In genomic region chr5:115953173-115953572, GRCm38 (mm10) we compare ENCODE assay signal across 10 mouse cellular contexts.
DNase-seq lines count a peak whose midpoint lies in the region; ATAC-seq and TF ChIP-seq lines count a peak whose summit lies in the region.
"Had no signal": no experiment of that assay in that cellular context is flagged by ENCODE, and none has a peak within 500 bp of the region (broad histone marks: within the 10 kb centered on the region; RNA-seq: fewer than 3 reads in every experiment).

No protein-coding gene starts in this region.

- H3K27ac ChIP-seq in heart, adult 2 months: no peak overlapping the region
- no peak overlapping the region for H3K27ac ChIP-seq in ES-E14 (ENCODE audit: insufficient read depth, low read depth, low read length, poor library complexity, severe bottlenecking)
- no peak overlapping the region for H3K27ac ChIP-seq in olfactory bulb, adult 2 months (ENCODE audit: insufficient read depth, low read depth, low read length)
- H3K27ac ChIP-seq in hindbrain, embryonic 11.5 days (ENCODE audit: low read depth, low read length): no peak overlapping the region
- H3K27ac ChIP-seq: lung, embryonic 15.5 days; stomach, embryonic 15.5 days had no signal

- no peaks in the 10 kb centered on the region for H3K9me3 ChIP-seq in ES-E14 (ENCODE audit: control insufficient read depth, insufficient read depth, low read depth, low read length)
- H3K9me3 ChIP-seq in hindbrain, embryonic 11.5 days (ENCODE audit: control insufficient read depth, low read length): no peaks in the 10 kb centered on the region; the same call in 1 of the 2 replicates
- H3K9me3 ChIP-seq: lung, embryonic 15.5 days; stomach, embryonic 15.5 days had no signal

- no peaks in the 10 kb centered on the region for H3K27me3 ChIP-seq in heart, adult 2 months (ENCODE audit: control insufficient read depth, insufficient read depth, low read length)
- no peaks in the 10 kb centered on the region for H3K27me3 ChIP-seq in hindbrain, embryonic 11.5 days (ENCODE audit: control insufficient read depth, insufficient read depth, low read length)
- H3K27me3 ChIP-seq: lung, embryonic 15.5 days; stomach, embryonic 15.5 days had no signal

- H3K4me1 ChIP-seq in heart, adult 2 months (ENCODE audit: control insufficient read depth, insufficient read depth, low read length): no peaks in the 10 kb centered on the region
- no peaks in the 10 kb centered on the region for H3K4me1 ChIP-seq in lung, adult 2 months (ENCODE audit: control insufficient read depth, insufficient read depth, low read length)
- no peaks in the 10 kb centered on the region; a peak in 1 of 4 replicates for H3K4me1 ChIP-seq in ES-E14 (ENCODE audit: control insufficient read depth in 2 of 2, insufficient read depth in 2 of 2, low read length in 2 of 2, poor library complexity in 1 of 2)
- H3K4me1 ChIP-seq in olfactory bulb, adult 2 months (ENCODE audit: control insufficient read depth, insufficient read depth, low read length): peaks cover 22% of the 10 kb centered on the region
- no peaks in the 10 kb centered on the region for H3K4me1 ChIP-seq in hindbrain, embryonic 11.5 days (replicated peaks; ENCODE audit: control insufficient read depth, insufficient read depth, low read length)
- H3K4me1 ChIP-seq: lung, embryonic 15.5 days; stomach, embryonic 15.5 days had no signal

- H3K79me2 ChIP-seq in heart, adult 2 months (replicated peaks; ENCODE audit: control insufficient read depth, insufficient read depth, low read length): no peaks in the 10 kb centered on the region

- H3K9ac ChIP-seq in heart, adult 2 months (ENCODE audit: low read depth, low read length): no peak overlapping the region
- no peak overlapping the region for H3K9ac ChIP-seq in ES-E14 (ENCODE audit: insufficient read depth, low read depth, low read length, poor library complexity, severe bottlenecking)
- no peak overlapping the region for H3K9ac ChIP-seq in hindbrain, embryonic 11.5 days (ENCODE audit: low read depth, low read length)
- H3K9ac ChIP-seq: lung, embryonic 15.5 days; stomach, embryonic 15.5 days had no signal

- no peak overlapping the region for H3K4me2 ChIP-seq in hindbrain, embryonic 11.5 days (replicated peaks; ENCODE audit: low read depth, low read length)
- H3K4me2 ChIP-seq: lung, embryonic 15.5 days; stomach, embryonic 15.5 days had no signal

- no peak for TF ChIP-seq EP300 in heart, adult 2 months (IDR thresholded peaks at IDR 0.05; ENCODE audit: insufficient read depth, low read depth, low read length)

- H3K4me3 ChIP-seq in heart, adult 2 months: no peak overlapping the region
- H3K4me3 ChIP-seq in lung, adult 2 months (replicated peaks; ENCODE audit: extremely low read depth, low read depth, low read length): no peak overlapping the region
- no peak overlapping the region for H3K4me3 ChIP-seq in ES-E14 (ENCODE audit: insufficient read depth in 1 of 2, low read depth in 1 of 2, low read length in 2 of 2, poor library complexity in 1 of 2, severe bottlenecking in 1 of 2)
- no peak overlapping the region for H3K4me3 ChIP-seq in olfactory bulb, adult 2 months (ENCODE audit: insufficient read depth, low read depth, low read length)
- H3K4me3 ChIP-seq in hindbrain, embryonic 11.5 days (ENCODE audit: low read depth, low read length): no peak overlapping the region
- H3K4me3 ChIP-seq: lung, embryonic 15.5 days; stomach, embryonic 15.5 days had no signal

- no peak for ATAC-seq in hindbrain, embryonic 11.5 days (ENCODE audit: low FRiP score)

- WGBS in heart, adult 2 months: 98% methylated on average over 6 of the region's 6 CpGs
- 99% methylated on average over 6 of the region's 6 CpGs for WGBS in lung, adult 2 months
- 97% methylated on average over 6 of the region's 6 CpGs for WGBS in olfactory bulb, adult 2 months
- 97% methylated on average over 6 of the region's 6 CpGs for WGBS in hindbrain, embryonic 11.5 days

- DNase-seq in heart, adult 2 months: no peak
- DNase-seq in heart, adult 8-10 months (ENCODE audit: low spot score): no peak
- DNase-seq in lung, adult 2 months: no peak
- no peak for DNase-seq in lung, postnatal 25 days (ENCODE audit: low spot score)
- peak; percentile 52 for DNase-seq in ES-E14 (ENCODE audit: low read depth, low spot score)
- DNase-seq in hindbrain, embryonic 11.5 days (ENCODE audit: low spot score): no peak
- DNase-seq in gastrocnemius, postnatal 4 days (ENCODE audit: low spot score in 2 of 2): no peak

- in situ Hi-C loops in ES-E14 (cut with MboI; ENCODE audit: low sequenced_read_pairs in 2 of 2, unreplicated experiment in 2 of 2): no loop called here

- no peak for TF ChIP-seq POLR2A in heart, adult 2 months (IDR thresholded peaks at IDR 0.05; ENCODE audit: insufficient read depth, low read depth, low read length)
- no peak for TF ChIP-seq POLR2A in lung, adult 2 months (IDR thresholded peaks at IDR 0.05; ENCODE audit: borderline replicate concordance, extremely low read depth, low read depth, low read length)
- TF ChIP-seq POLR2A in olfactory bulb, adult 2 months (IDR thresholded peaks at IDR 0.05; ENCODE audit: insufficient read depth, low read depth, low read length): no peak

- no peaks in the 10 kb centered on the region for H3K36me3 ChIP-seq in heart, adult 2 months (ENCODE audit: control insufficient read depth, insufficient read depth, low read length)
- H3K36me3 ChIP-seq in ES-E14 (ENCODE audit: control insufficient read depth, insufficient read depth, low read length, poor library complexity, severe bottlenecking): peaks cover 32% of the 10 kb centered on the region; the same call in 1 of the 2 replicates
- peaks cover 15% of the 10 kb centered on the region for H3K36me3 ChIP-seq in hindbrain, embryonic 11.5 days (ENCODE audit: control insufficient read depth, insufficient read depth, low read length)

- intact Hi-C loops in heart, adult 2 months (cut with DNase I): no loop called here

- TF ChIP-seq CTCF in heart, adult 2 months (IDR thresholded peaks at IDR 0.05): peak; percentile 62
- peak; percentile 49 for TF ChIP-seq CTCF in lung, adult 2 months (IDR thresholded peaks at IDR 0.05; ENCODE audit: insufficient read depth, low read length)
- 0 out of 2 replicates have a peak, but pooled peaks have one; percentile 6 for TF ChIP-seq CTCF in olfactory bulb, adult 2 months (IDR thresholded peaks at IDR 0.05; ENCODE audit: insufficient read depth, low read depth, low read length)

TF ChIP-seq in ES-E14, 5 proteins besides CTCF, POLR2A, EP300 and RAD21:
- TF ChIP-seq MAFK (IDR thresholded peaks at IDR 0.05; ENCODE audit: insufficient read depth, low read depth, low read length) (no peak), CHD2 (IDR thresholded peaks at IDR 0.05; ENCODE audit: low read depth, low read length) (no peak), HCFC1 (IDR thresholded peaks at IDR 0.05; ENCODE audit: borderline replicate concordance, insufficient read depth, low read length) (no peak), ZNF384 (IDR thresholded peaks at IDR 0.05; ENCODE audit: low read depth, low read length) (no peak), ZC3H11A (IDR thresholded peaks at IDR 0.05; ENCODE audit: borderline replicate concordance, low read depth, low read length) (no peak)

Comparison
In these comparisons a context has a peak if more than half of its experiments do, and no peak if none do; other contexts are left out.
1. CTCF ChIP-seq: peak in every context shown above with its lines; median percentile 62 in heart, adult 2 months; 49 in lung, adult 2 months; 6 in olfactory bulb, adult 2 months.